17 mouse cellular contexts compared by ENCODE assay signal in genomic region chr19:55597951-55598350, GRCm38 (mm10).
DNase-seq lines count a peak whose midpoint lies in the region; ATAC-seq lines count a peak whose summit lies in the region.
"Had no signal": no experiment of that assay in that cellular context is flagged by ENCODE, and none has a peak within 500 bp of the region (broad histone marks: within the 10 kb centered on the region; RNA-seq: fewer than 3 reads in every experiment).

No protein-coding gene starts in this region.

- H3K9me3 ChIP-seq in heart, embryonic 10.5 days, result no peaks in the 10 kb centered on the region
- no peaks in the 10 kb centered on the region for H3K9me3 ChIP-seq in intestine, embryonic 15.5 days
- H3K9me3 ChIP-seq in liver, embryonic 11.5 days (ENCODE audit: control insufficient read depth, low read length), result no peaks in the 10 kb centered on the region
- H3K9me3 ChIP-seq: G1E; heart, embryonic 13.5 days; hindbrain, embryonic 15.5 days; limb, embryonic 15.5 days had no signal

- DNase-seq in heart, embryonic 10.5 days (ENCODE audit: low spot score), result no peak
- DNase-seq in heart, adult 8-10 months (ENCODE audit: low spot score), result no peak
- DNase-seq in NIH3T3 (ENCODE audit: low read depth), result peak; percentile 43
- peak; percentile 82 for DNase-seq in adrenal gland, postnatal 14 days
- no peak for DNase-seq in liver, embryonic 11.5 days (ENCODE audit: low spot score)
- DNase-seq in kidney, postnatal 25 days, result no peak
- no peak for DNase-seq in left cerebral cortex, postnatal 14 days (ENCODE audit: low spot score in 2 of 2)
- DNase-seq: cerebellum, adult 9-10 months; forebrain, postnatal 0 days; gastrocnemius, postnatal 25 days; lung, embryonic 14.5 days; right cerebral cortex, postnatal 14 days had no signal

- ATAC-seq in intestine, embryonic 15.5 days, result no peak
- no peak for ATAC-seq in liver, embryonic 11.5 days (replicated peaks; ENCODE audit: low FRiP score)
- ATAC-seq: forebrain, postnatal 0 days had no signal

- no peak overlapping the region for H3K4me2 ChIP-seq in intestine, embryonic 15.5 days (replicated peaks)
- H3K4me2 ChIP-seq in liver, embryonic 11.5 days, result no peak overlapping the region
- H3K4me2 ChIP-seq: hindbrain, embryonic 15.5 days; limb, embryonic 15.5 days; lung, embryonic 14.5 days had no signal

- no peaks in the 10 kb centered on the region for H3K36me3 ChIP-seq in heart, embryonic 10.5 days
- H3K36me3 ChIP-seq in intestine, embryonic 15.5 days, result no peaks in the 10 kb centered on the region
- H3K36me3 ChIP-seq in liver, embryonic 11.5 days (ENCODE audit: control insufficient read depth, insufficient read depth, low read length), result no peaks in the 10 kb centered on the region
- H3K36me3 ChIP-seq: heart, embryonic 13.5 days; hindbrain, embryonic 15.5 days; limb, embryonic 15.5 days had no signal

- peak overlapping the region; percentile 82 for H3K27ac ChIP-seq in heart, embryonic 10.5 days
- peak overlapping the region; percentile 34; the same call in 1 of the 2 replicates for H3K27ac ChIP-seq in intestine, embryonic 15.5 days
- no peak overlapping the region for H3K27ac ChIP-seq in liver, embryonic 11.5 days (ENCODE audit: low read depth, low read length)
- H3K27ac ChIP-seq: hindbrain, embryonic 15.5 days had no signal

- H3K4me3 ChIP-seq in heart, embryonic 10.5 days, result no peak overlapping the region
- no peak overlapping the region for H3K4me3 ChIP-seq in intestine, embryonic 15.5 days (replicated peaks)
- H3K4me3 ChIP-seq in liver, embryonic 11.5 days (ENCODE audit: low read depth, low read length), result no peak overlapping the region
- H3K4me3 ChIP-seq: heart, embryonic 13.5 days; hindbrain, embryonic 15.5 days; limb, embryonic 15.5 days had no signal

- no peak overlapping the region for H3K9ac ChIP-seq in intestine, embryonic 15.5 days
- H3K9ac ChIP-seq in liver, embryonic 11.5 days (ENCODE audit: low read depth, low read length), result no peak overlapping the region
- H3K9ac ChIP-seq: forebrain, postnatal 0 days; heart, embryonic 13.5 days; hindbrain, embryonic 15.5 days; limb, embryonic 15.5 days; lung, embryonic 14.5 days had no signal

- intact Hi-C loops in left cerebral cortex, postnatal 14 days (cut with DNase I), result no loop called here

- peaks cover 60% of the 10 kb centered on the region for H3K4me1 ChIP-seq in heart, embryonic 10.5 days
- H3K4me1 ChIP-seq in intestine, embryonic 15.5 days (replicated peaks), result peaks cover 32% of the 10 kb centered on the region
- peaks cover 27% of the 10 kb centered on the region for H3K4me1 ChIP-seq in liver, embryonic 11.5 days (replicated peaks; ENCODE audit: control insufficient read depth, insufficient read depth, low read length)

- no peaks in the 10 kb centered on the region for H3K27me3 ChIP-seq in heart, embryonic 10.5 days (ENCODE audit: insufficient read depth, poor library complexity, severe bottlenecking)
- no peaks in the 10 kb centered on the region for H3K27me3 ChIP-seq in intestine, embryonic 15.5 days (replicated peaks)
- H3K27me3 ChIP-seq in liver, embryonic 11.5 days (replicated peaks; ENCODE audit: control insufficient read depth, insufficient read depth, low read length), result no peaks in the 10 kb centered on the region
- H3K27me3 ChIP-seq: heart, embryonic 13.5 days had no signal

- 70% methylated on average over 12 of the region's 12 CpGs for WGBS in heart, embryonic 10.5 days
- 45% methylated on average over 12 of the region's 12 CpGs for WGBS in intestine, embryonic 15.5 days
- WGBS in liver, embryonic 11.5 days, result 75% methylated on average over 12 of the region's 12 CpGs

Comparison
In these comparisons a context has a peak if more than half of its experiments do, and no peak if none do; other contexts are left out.
1. DNase-seq: peak in NIH3T3 (single experiment) and adrenal gland, postnatal 14 days (single experiment); none in heart, embryonic 10.5 days (single experiment), heart, adult 8-10 months (single experiment), liver, embryonic 11.5 days (single experiment), kidney, postnatal 25 days (0 of 2) and left cerebral cortex, postnatal 14 days (0 of 2).